Mouse (Mus musculus) liver, postnatal 0 days (tissue): ENCODE results near the gene Cdk17. TPM values are rescaled to one million over a fixed set of nuclear protein-coding genes. Genes with fewer than 3 reads are reported as not detected.

ENCODE experiments used
- ATAC-seq: fragments of 200-750 bp; cut with Nextera tagmentation; 2 replicates; pipeline ENCODE4 v1.8.0; 2017; ENCODE audit warnings: mild to moderate bottlenecking, moderate library complexity
- DNase-seq: peaks from one replicate; pipeline ENCODE4 v3.0.0-alpha.2; 2016
- H3K27ac ChIP-seq: fragments of 300-500 bp; sonication (generic); 2 replicates; pipeline ENCODE4 v1.5.1; 2014; ENCODE audit warnings: antibody characterized with exemption, moderate library complexity, mild to moderate bottlenecking, low read depth
- H3K27me3 ChIP-seq: fragments of 300-500 bp; sonication (generic); 2 replicates; pipeline ENCODE4 v1.6.1; 2014; ENCODE audit warnings: low read length, control low read depth, mixed read lengths; ENCODE audit not compliant: insufficient read depth
- H3K36me3 ChIP-seq: fragments of 300-500 bp; sonication (generic); replicated peaks from 2 replicates; pipeline ENCODE4 v1.6.1; 2014; ENCODE audit warnings: mild to moderate bottlenecking, control low read depth, low read length, moderate library complexity, mixed read lengths; ENCODE audit not compliant: insufficient read depth
- H3K4me1 ChIP-seq: fragments of 300-500 bp; sonication (generic); 2 replicates; pipeline ENCODE4 v1.6.1; 2014; ENCODE audit warnings: antibody characterized with exemption, mild to moderate bottlenecking, control low read depth; ENCODE audit not compliant: insufficient read depth
- H3K4me2 ChIP-seq: fragments of 300-500 bp; sonication (generic); 2 replicates; pipeline ENCODE4 v1.6.1; 2014; ENCODE audit warnings: low read depth, mild to moderate bottlenecking, low read length, moderate library complexity, mixed read lengths
- H3K4me3 ChIP-seq: fragments of 300-500 bp; sonication (generic); 2 replicates; pipeline ENCODE4 v1.5.1; 2014; ENCODE audit warnings: low read depth, low read length
- H3K9ac ChIP-seq: fragments of 300-500 bp; sonication (generic); replicated peaks from 2 replicates; pipeline ENCODE4 v1.6.1; 2014; ENCODE audit warnings: mild to moderate bottlenecking, moderate library complexity
- H3K9me3 ChIP-seq: fragments of 300-500 bp; sonication (generic); 2 replicates; pipeline ENCODE4 v1.6.1; 2016; ENCODE audit warnings: mild to moderate bottlenecking, control low read depth, low read length, mixed read lengths
- CTCF ChIP-seq: sonication (generic); IDR thresholded peaks from 2 replicates; pipeline ENCODE4 v1.5.1; 2016; ENCODE audit warnings: antibody characterized with exemption, low read depth
- EP300 ChIP-seq: IDR thresholded peaks from 2 replicates; pipeline ENCODE4 v1.6.1; 2016; ENCODE audit warnings: antibody characterized with exemption, low read depth, mild to moderate bottlenecking
- WGBS: fragments of 180-500 bp; shearing (Covaris S2); extraction: QIAGEN DNeasy Blood & Tissue Kit; methylation state at CpG from one replicate; pipeline ENCODE4 v1.1.7; 2014; ENCODE audit not compliant: insufficient replicate concordance; 5-methylcytosine and 5-hydroxymethylcytosine counted together
- polyA plus RNA-seq: library from polyadenylated mRNA; unstranded; fragments of >200 nt; fragmentation: Nextera tagmentation; extraction: Ambion mirVana; gene quantifications from 2 replicates; pipeline ENCODE4 v1.2.1, GENCODE M21; 2015

Cdk17 gene
- polyA plus RNA-seq, 1 experiment from 2014 or later: 7.4 TPM

GRCm38 (mm10) chr10:93227921-93228320, 67.2 kb downstream of the Cdk17 start:
- no peaks in the 10 kb centered on the region for H3K27me3 ChIP-seq
- TF ChIP-seq CTCF (no peak), EP300 (no peak)
- no peak overlapping the region for H3K27ac ChIP-seq
- DNase-seq (no peak), ATAC-seq (no peak)
- H3K4me3 ChIP-seq: no peak overlapping the region
- no peaks in the 10 kb centered on the region for H3K9me3 ChIP-seq
- peaks cover 60% of the 10 kb centered on the region for H3K36me3 ChIP-seq
- no peak overlapping the region for H3K9ac ChIP-seq
- no peaks in the 10 kb centered on the region; the same call in 1 of the 2 replicates for H3K4me1 ChIP-seq
- H3K4me2 ChIP-seq: no peak overlapping the region
- 67% methylated on average over 8 of the region's 8 CpGs for WGBS

- H3K4me2 ChIP-seq: no peak overlapping the region
- no peak for ATAC-seq
- no peaks in the 10 kb centered on the region for H3K27me3 ChIP-seq
- H3K36me3 ChIP-seq: peaks cover 64% of the 10 kb centered on the region
- no peak overlapping the region for H3K9ac ChIP-seq
- no peaks in the 10 kb centered on the region; the same call in 1 of the 2 replicates for H3K4me1 ChIP-seq
- no peak overlapping the region for H3K4me3 ChIP-seq
- TF ChIP-seq EP300 (no peak), CTCF (no peak)
- no peak overlapping the region for H3K27ac ChIP-seq
- DNase-seq: no peak
- no peaks in the 10 kb centered on the region for H3K9me3 ChIP-seq
- WGBS: 52% methylated on average over 11 of the region's 11 CpGs
Measured at GRCm38 (mm10) chr10:93228401-93229007, 67.8 kb downstream of the Cdk17 start.

GRCm38 (mm10) chr10:93231490-93231889, 70.8 kb downstream of the Cdk17 start:
- ATAC-seq: no peak
- H3K27ac ChIP-seq: no peak overlapping the region
- H3K4me1 ChIP-seq: no peaks in the 10 kb centered on the region
- no peak overlapping the region for H3K4me2 ChIP-seq
- WGBS: 79% methylated on average over 4 of the region's 4 CpGs
- no peaks in the 10 kb centered on the region for H3K27me3 ChIP-seq
- H3K4me3 ChIP-seq: no peak overlapping the region
- no peak for DNase-seq
- no peaks in the 10 kb centered on the region for H3K9me3 ChIP-seq
- H3K36me3 ChIP-seq: peaks cover 76% of the 10 kb centered on the region
- TF ChIP-seq CTCF: no peak
- no peak for TF ChIP-seq EP300
- no peak overlapping the region for H3K9ac ChIP-seq

GRCm38 (mm10) chr10:93231893-93232292, 71.2 kb downstream of the Cdk17 start:
- Histone ChIP-seq H3K9me3 (no peaks in the 10 kb centered on the region), H3K36me3 (peaks cover 74% of the 10 kb centered on the region), H3K4me2 (no peak overlapping the region), H3K9ac (no peak overlapping the region), H3K27ac (no peak overlapping the region), H3K4me1 (no peaks in the 10 kb centered on the region), H3K4me3 (no peak overlapping the region), H3K27me3 (no peaks in the 10 kb centered on the region)
- ATAC-seq: no peak
- no peak for TF ChIP-seq CTCF
- no peak for DNase-seq
- 87% methylated on average over 5 of the region's 5 CpGs for WGBS

- Histone ChIP-seq H3K4me3 (no peak overlapping the region), H3K27ac (no peak overlapping the region), H3K4me1 (no peaks in the 10 kb centered on the region), H3K36me3 (peaks cover 80% of the 10 kb centered on the region), H3K9me3 (no peaks in the 10 kb centered on the region), H3K9ac (no peak overlapping the region), H3K27me3 (no peaks in the 10 kb centered on the region), H3K4me2 (no peak overlapping the region)
- WGBS: 84% methylated on average over 6 of the region's 6 CpGs
- DNase-seq (no peak), ATAC-seq (no peak)
- TF ChIP-seq CTCF (no peak), EP300 (no peak)
Measured at GRCm38 (mm10) chr10:93233665-93234194, 73.1 kb downstream of the Cdk17 start.

- no peak overlapping the region for H3K27ac ChIP-seq
- H3K4me2 ChIP-seq: no peak overlapping the region
- DNase-seq: no peak
- no peak overlapping the region for H3K4me3 ChIP-seq
- no peak overlapping the region for H3K9ac ChIP-seq
- 74% methylated on average over 9 of the region's 9 CpGs for WGBS
- peaks cover 84% of the 10 kb centered on the region for H3K36me3 ChIP-seq
- TF ChIP-seq EP300 (no peak), CTCF (no peak)
- no peaks in the 10 kb centered on the region for H3K4me1 ChIP-seq
- no peaks in the 10 kb centered on the region for H3K27me3 ChIP-seq
- ATAC-seq: no peak
- no peaks in the 10 kb centered on the region for H3K9me3 ChIP-seq
Measured at GRCm38 (mm10) chr10:93234692-93235091, 74.0 kb downstream of the Cdk17 start.
